Mouse (Mus musculus): ENCODE results near the gene Plxnd1.

Plxnd1 gene

GRCm38 (mm10) chr6:115999227-115999626 lies 4.4 kb upstream of the Plxnd1 start:
- no peak for DNase-seq (ENCODE audit: low spot score in 2 of 2)

GRCm38 (mm10) chr6:115998758-115999157 lies 4.0 kb upstream of the Plxnd1 start:
- no peak for DNase-seq (ENCODE audit: low spot score in 2 of 2)

GRCm38 (mm10) chr6:115997726-115998311 lies 3.0 kb upstream of the Plxnd1 start:
- no peak for DNase-seq (ENCODE audit: low spot score in 2 of 2)

GRCm38 (mm10) chr6:115996171-115996851 lies 1.5 kb upstream of the Plxnd1 start:
- DNase-seq (ENCODE audit: low spot score in 2 of 2): no peak

GRCm38 (mm10) chr6:115995531-115995941 lies 731 bp upstream of the Plxnd1 start:
- no peak for DNase-seq (ENCODE audit: low spot score in 2 of 2)

- peak in 1 of 2 experiments; percentile 49 for DNase-seq (ENCODE audit: low spot score in 2 of 2)
Observed at GRCm38 (mm10) chr6:115994146-115994876, 494 bp downstream of the Plxnd1 start.

- no peak for DNase-seq (ENCODE audit: low spot score in 2 of 2)
Observed at GRCm38 (mm10) chr6:115993463-115994145, 1.2 kb downstream of the Plxnd1 start.

GRCm38 (mm10) chr6:115992981-115993380 lies 1.8 kb downstream of the Plxnd1 start:
- DNase-seq (ENCODE audit: low spot score in 2 of 2): no peak

GRCm38 (mm10) chr6:115991881-115992620 lies 2.8 kb downstream of the Plxnd1 start:
- DNase-seq (ENCODE audit: low spot score in 2 of 2): no peak

GRCm38 (mm10) chr6:115991108-115991880 lies 3.5 kb downstream of the Plxnd1 start:
- DNase-seq (ENCODE audit: low spot score in 2 of 2): no peak

- no peak for DNase-seq (ENCODE audit: low spot score in 2 of 2)
Observed at GRCm38 (mm10) chr6:115990479-115990878, 4.3 kb downstream of the Plxnd1 start.

GRCm38 (mm10) chr6:115990056-115990455 lies 4.7 kb downstream of the Plxnd1 start:
- DNase-seq (ENCODE audit: low spot score in 2 of 2): no peak

GRCm38 (mm10) chr6:115989607-115990006 lies 5.2 kb downstream of the Plxnd1 start:
- no peak for DNase-seq (ENCODE audit: low spot score in 2 of 2)

GRCm38 (mm10) chr6:115989032-115989431 lies 5.8 kb downstream of the Plxnd1 start:
- no peak for DNase-seq (ENCODE audit: low spot score in 2 of 2)

- no peak for DNase-seq (ENCODE audit: low spot score in 2 of 2)
Observed at GRCm38 (mm10) chr6:115987096-115987747, 7.6 kb downstream of the Plxnd1 start.

GRCm38 (mm10) chr6:115986472-115987095 lies 8.2 kb downstream of the Plxnd1 start:
- DNase-seq (ENCODE audit: low spot score in 2 of 2): no peak

- DNase-seq (ENCODE audit: low spot score in 2 of 2): no peak
Observed at GRCm38 (mm10) chr6:115985622-115986021, 9.2 kb downstream of the Plxnd1 start.

- DNase-seq (ENCODE audit: low spot score in 2 of 2): no peak
Observed at GRCm38 (mm10) chr6:115984580-115984979, 10.2 kb downstream of the Plxnd1 start.

GRCm38 (mm10) chr6:115983306-115984038 lies 11.3 kb downstream of the Plxnd1 start:
- no peak for DNase-seq (ENCODE audit: low spot score in 2 of 2)
